Mouse (Mus musculus) stomach, postnatal 0 days (tissue): ENCODE results near the gene Lpar6.

Source experiments
- CTCF ChIP-seq: IDR thresholded peaks from 2 replicates; pipeline ENCODE4 v1.5.1; 2016; ENCODE audit warnings: antibody characterized with exemption, low read depth, mild to moderate bottlenecking, moderate library complexity
- EP300 ChIP-seq: optimal IDR thresholded peaks from 2 replicates; pipeline ENCODE3; 2016; ENCODE audit warnings: antibody characterized with exemption

GRCm38 (mm10) chr14:73209262-73209661 lies 28.4 kb upstream of the Lpar6 start:
- TF ChIP-seq CTCF (no peak), EP300 (no peak)
